Mouse (Mus musculus): ENCODE data around the gene Lbhd1.
A peak's percentile ranks its signal among the peaks of the same experiment; 100 is the strongest.
"Not testable (repeated sequence)": the region's sequence is repeated elsewhere in the genome, so short reads cannot be mapped to it uniquely, and the experiment has no call there.

Lbhd1 gene

DNA sequence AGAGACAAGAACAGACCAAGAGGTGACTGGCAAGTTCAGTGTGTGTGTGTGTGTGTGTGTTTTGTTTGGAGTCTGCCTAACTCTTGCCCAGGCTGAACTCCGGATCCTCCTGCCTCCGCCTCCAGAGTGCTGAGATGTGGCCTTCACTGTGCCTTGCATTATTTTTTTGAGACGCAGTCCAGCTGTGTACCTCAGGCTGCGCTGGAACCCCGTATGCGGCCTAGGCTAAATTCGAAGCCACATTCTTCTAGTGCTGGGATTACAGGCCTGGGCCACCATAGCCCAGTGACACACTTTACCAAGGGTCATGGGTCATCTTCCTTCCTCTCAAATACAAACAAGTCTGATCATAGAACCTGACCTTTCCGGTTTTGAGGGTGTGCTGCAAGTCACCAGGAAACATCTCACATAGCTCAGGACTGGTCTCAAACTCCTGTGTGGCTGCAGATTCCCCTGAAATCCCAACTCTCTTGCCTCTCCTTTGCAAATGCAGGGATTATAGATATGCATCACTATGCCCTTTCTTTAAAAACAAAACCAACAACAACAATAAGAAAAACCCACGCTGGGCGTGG, 11.2 kb upstream of the Lbhd1 start:
- DNase-seq: no peak

- DNase-seq: no peak
Observed at GRCm38 (mm10) chr19:8875031-8875430, 8.5 kb upstream of the Lbhd1 start.

DNA sequence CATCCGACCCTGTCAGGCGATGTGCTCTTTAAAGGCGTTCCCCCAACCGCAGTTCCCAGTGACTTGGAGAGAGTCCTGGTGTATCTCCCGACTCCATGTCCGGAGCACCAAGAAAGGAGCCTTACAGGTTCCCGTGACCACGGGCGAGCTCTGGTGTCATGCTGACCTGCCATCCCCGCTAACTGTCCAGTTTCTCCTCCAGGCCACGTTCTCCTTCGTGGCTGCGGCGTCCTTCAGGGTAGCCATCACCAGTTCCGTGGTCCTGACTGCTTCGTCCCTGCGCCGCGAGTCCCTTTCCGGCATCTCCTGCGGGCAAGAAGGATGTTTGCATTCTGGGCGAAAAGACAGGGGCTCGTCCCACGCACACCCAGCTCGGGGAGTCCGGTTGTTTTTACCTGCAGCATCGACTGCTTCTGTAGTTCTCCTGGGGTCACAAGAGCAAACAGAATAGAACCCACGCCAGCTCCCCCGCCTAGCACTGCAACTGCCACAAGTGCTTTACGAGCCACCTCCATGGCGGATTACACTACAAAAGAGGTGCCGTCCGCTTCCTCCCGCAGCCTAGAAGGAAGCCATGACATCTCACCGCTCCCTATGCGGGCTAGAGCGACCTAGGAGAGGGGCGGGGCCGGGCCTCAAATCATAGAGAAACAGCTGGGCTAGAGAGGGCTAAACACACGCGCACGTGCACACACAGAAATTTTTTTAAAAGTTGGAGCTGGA, 3.1 kb upstream of the Lbhd1 start, which contains the start of gene Uqcc3:
Uqcc3 (minus strand) TSS at position 613 of the 723 bp plus-strand sequence.
- DNase-seq: peak; percentile 94

GRCm38 (mm10) chr19:8881034-8881392, 2.5 kb upstream of the Lbhd1 start:
- no peak for DNase-seq

DNA sequence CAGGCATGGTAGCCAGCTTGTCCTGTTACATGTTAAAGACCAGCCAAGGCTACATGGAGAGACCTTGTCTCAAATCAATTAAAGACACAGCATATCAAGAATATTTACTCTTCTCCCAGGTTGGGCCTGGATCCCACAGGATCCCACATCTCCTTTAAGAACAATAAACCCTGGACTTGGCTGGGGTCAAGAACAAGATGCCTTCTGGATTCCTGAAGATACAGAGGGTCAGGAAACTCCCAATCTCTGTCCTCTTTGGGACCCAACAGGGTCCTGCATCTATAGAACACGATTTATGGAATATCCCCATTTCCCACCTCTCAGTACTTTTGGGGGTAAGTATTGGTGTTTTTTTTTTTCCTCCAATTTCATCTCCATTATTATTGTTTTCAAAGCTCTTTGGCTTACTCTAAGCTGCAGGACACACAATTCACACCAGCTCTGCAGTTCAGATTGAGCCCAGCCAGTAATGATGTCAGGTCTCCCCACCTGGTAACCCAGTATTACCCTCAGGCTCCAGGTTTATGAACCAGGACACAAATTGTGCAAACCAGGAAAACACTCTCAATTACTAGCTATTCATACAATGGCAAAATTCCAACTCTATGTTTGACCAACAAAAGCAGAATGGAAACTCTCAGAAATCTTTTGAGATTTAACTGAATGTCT, 3.5 kb downstream of the Lbhd1 start:
- no peak for DNase-seq

GRCm38 (mm10) chr19:8887585-8888463, 4.3 kb downstream of the Lbhd1 start:
- DNase-seq: no peak

DNA sequence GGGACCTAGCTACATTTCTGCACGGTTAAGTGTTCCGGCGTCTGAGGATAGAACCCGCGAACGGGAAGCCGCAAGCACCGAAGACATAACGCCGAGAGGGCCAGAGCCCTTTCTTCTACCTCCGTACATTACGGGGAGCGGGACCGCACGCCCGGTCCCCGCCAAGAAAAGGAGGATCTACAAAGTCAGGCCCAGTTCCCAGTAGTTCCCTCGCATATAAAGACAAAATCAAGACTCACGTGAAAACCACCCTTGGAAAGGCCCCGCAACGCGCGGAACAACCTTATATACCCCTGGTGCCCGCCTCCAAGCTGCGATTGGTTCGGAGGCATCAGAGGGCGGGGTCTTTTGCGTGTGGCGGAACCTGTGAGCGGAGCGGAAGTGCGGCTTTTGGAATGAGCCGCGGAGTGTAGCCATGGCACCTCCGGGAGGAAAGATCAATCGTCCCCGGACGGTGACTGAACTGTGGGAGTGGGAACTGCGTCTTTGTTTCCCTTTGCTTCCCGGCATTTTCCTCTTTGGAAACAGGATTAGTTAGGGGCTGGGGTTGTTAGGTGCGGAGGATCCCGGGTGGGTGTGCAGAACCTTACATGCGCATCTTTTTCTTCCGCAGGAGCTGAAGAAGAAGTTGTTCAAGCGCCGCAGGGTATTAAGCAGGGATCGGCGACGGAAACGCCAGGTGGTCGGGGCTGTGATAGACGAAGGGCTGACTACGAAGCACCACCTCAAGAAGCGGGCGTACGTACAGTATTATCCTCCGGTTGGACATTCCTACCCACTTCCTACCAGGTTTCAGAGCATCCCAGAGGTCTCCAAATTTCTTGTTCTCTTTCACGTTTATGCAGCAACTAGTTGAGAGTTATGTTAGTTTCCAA, 5.2 kb downstream of the Lbhd1 start, which contains the start of the genes 1810009A15Rik and Gm49416:
1810009A15Rik (plus strand) TSS at position 343 of the 875 bp plus-strand sequence.
Gm49416 (plus strand) TSS at position 416 of the 875 bp plus-strand sequence.
- peak; percentile 96 for DNase-seq

DNA sequence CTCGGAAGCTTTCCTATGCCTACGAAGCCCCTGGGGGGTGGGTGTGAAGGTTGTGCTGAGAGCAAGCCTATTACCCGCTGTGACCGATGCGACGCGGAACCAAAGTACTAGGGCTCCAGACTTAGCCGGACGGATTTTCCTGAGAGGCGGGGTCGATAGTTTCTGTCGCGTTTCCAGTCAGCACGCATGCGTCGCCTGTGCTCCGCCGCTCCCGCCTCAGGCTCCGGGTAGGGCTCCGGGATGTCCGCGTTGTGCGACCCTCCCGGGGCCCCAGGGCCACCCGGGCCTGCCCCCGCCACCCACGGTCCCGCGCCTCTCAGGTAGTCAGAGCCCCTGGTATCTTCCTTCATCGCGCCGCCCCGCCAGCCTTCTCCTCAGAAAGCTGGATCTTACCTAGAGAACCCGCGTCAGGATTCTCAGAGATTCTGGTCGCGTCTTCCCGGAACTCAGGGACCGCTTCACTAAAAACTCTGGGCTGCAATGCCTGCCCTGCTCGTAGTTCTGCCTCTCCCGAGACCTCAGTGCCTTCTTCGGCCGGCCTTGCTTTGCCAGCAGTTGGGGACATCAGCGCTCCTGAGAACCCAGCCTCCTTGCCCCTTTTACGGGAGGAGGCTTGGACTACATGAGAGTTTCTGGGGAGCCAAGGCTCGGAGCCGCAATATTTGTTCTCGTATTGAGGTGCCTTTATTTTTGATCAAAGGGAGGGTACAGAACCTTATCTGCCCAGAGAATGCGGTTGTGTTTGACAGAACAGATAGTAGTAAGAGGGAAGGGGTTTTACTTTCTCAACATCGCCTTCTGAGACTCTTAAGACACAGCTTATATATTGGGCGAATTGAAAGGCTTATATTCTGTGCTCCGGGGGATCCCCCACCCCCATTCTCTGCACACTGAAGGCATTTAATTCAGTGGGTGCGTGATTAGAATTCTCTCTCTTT, 9.6 kb downstream of the Lbhd1 start, which contains the start of gene Ints5:
Ints5 (plus strand) TSS at position 177 of the 938 bp plus-strand sequence.
- DNase-seq: peak; percentile 84

DNA sequence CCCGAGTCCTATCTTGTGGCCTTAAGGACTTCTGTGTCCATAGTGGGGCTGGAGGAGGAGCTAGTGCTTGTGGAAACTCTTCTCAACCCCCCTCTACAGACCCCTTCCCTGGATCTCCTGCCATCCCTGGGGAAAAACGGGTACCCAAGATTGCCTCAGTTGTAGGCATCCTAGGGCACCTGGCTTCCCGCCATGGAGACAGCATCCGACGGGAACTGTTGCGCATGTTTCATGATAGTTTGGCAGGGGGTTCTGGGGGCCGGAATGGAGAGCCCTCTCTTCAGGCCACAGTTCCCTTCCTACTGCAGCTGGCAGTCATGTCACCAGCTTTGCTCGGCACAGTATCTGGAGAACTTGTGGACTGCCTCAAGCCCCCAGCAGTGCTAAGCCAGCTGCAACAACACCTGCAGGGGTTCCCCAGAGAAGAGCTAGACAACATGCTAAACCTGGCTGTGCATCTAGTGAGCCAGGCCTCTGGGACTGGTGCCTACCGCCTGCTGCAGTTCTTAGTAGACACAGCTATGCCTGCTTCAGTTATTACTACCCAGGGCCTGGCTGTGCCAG, 11.9 kb downstream of the Lbhd1 start:
- no peak for DNase-seq

GRCm38 (mm10) chr19:8896231-8896630, 12.7 kb downstream of the Lbhd1 start:
- DNase-seq: not testable (repeated sequence)

GRCm38 (mm10) chr19:8897211-8897864, 13.8 kb downstream of the Lbhd1 start:
- peak; percentile 65 for DNase-seq

DNA sequence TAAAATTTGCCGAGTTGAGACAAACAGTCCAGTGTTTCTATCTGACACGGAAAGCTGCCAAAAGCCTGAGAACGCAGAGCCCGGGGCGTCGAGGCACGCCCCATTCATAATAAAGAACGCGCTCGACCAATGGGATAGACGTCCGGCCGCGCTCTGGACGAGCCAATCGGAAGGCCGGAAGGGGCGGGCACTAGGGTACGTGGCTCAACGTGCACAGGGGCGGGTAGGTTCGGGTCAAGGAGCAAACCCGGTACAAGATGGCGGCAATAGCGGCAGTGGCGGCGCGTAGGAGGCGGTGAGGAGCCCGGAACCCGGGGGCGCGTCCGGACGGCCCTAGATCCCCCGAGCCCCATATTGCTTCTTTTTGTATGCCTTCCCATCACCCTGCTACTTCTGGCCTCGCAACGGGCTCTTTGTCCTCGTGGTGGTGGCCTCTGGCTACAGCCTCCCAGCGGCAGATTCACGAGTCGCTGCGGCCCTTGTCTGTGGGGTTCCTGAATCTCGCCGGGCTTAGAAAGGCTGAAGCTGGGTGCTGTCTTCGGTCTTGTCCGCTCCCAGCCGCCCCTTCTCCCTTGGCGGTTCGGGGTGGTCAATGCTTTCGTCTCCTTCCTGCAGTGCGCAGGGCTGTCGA, 14.4 kb downstream of the Lbhd1 start, which contains the start of gene Ganab:
Ganab (plus strand) TSS at position 207 of the 631 bp plus-strand sequence.
- DNase-seq: peak; percentile 97

DNA sequence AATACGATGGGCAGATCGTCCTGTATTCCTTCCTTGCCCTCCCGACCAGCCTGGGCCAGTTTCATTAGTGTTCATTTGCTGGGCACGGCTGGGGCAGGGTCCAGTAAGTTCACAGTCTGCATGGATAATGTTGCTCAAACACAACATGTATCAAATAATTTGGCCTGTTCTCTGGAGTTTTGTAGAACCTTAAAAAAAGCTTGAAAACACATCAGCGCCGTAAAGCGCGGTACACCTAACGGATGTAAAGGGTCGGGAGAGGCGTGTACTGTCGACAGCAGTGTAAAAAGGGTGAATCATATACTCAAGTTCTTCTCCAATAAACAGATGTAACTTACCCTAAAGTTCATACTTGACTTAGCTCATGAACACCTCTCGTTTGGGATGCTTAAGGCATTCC, 15.0 kb downstream of the Lbhd1 start:
- DNase-seq: no peak

DNA sequence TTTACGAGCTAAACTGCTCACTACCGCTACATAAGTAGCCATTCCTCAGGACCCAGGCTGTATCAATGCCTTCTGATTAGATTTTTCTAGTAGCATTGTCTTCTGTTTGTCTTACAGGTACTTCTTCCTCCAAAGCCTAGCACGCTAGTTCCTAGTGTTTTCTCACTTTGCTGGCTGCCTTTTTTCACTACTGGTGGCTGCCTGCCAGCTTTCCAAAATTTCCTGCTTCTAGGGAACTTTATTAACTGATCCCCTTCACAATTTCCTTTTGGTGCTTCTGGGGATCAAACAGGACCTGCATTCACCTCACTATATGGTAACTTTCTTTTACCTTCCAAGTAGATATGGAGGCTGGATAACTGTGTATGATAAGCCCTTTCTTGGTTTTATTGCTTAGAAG, 15.5 kb downstream of the Lbhd1 start:
- DNase-seq: no peak

DNA sequence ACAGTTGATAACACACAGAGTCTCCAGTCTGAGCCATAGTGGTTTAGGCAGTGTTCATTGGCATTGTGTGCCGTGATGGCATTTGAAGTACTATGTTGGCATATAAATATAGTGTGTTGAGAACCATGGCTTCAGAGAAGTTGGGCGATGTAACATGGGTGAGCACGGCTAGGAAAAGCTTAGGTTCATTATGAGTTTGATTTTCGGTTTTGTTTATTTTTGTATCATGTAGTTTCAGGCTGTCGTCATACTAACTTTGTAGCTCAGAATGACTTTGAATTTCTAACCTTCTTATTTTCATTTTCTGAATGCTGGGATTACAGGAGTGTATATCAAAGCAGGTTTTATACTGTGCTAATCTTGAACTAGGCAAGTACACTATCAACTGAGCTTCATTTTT, 19.9 kb downstream of the Lbhd1 start:
- no peak for DNase-seq

- no peak for DNase-seq
Observed at GRCm38 (mm10) chr19:8908531-8908930, 25.0 kb downstream of the Lbhd1 start.

DNA sequence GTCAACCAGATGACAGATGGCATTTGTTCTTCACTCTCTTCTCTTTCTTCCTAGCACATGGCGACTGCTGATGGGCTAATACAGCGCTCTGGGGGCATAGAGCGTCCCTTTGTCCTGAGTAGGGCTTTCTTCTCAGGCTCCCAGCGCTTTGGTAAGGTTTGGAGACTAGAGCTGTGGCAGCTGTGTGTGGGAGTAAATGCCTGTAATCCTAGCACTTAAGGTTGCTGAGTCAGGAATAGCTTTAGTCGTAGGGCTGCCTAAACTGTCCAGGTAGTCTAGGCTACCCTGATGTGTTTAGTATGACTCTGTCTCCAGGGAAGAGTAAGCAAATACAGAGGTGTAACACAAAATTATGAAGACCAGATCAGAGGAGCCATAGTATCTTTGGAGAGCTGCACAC, 28.3 kb downstream of the Lbhd1 start:
- no peak for DNase-seq

DNA sequence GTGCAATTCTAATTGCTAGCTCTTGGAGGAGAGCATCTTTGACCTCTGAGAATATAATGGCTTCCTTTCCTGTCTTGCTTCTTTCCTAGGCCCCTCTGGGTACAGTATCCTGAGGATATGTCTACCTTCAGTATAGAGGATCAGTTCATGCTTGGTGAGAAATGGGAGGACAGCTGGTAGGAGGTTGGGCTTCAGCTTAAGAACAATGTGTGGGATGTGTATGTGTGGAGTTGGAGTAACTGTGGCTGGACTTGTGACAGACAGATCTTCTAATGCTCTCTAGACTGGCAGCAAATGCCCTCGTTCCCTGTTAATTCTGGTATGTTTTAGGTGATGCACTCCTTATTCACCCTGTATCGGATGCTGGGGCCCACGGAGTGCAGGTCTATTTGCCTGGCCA, 30.7 kb downstream of the Lbhd1 start:
- DNase-seq: no peak

- no peak for DNase-seq
Observed at GRCm38 (mm10) chr19:8919000-8919399, 35.5 kb downstream of the Lbhd1 start.
